Mouse (Mus musculus): ENCODE data around the gene Zdhhc23. TPM values are rescaled to one million over a fixed set of nuclear protein-coding genes. Genes with fewer than 3 reads are reported as not detected.
A peak's percentile ranks its signal among the peaks of the same experiment; 100 is the strongest.

Zdhhc23 gene
- polyA plus RNA-seq, 1 experiment from 2014 or later = 2.0 TPM

DNA sequence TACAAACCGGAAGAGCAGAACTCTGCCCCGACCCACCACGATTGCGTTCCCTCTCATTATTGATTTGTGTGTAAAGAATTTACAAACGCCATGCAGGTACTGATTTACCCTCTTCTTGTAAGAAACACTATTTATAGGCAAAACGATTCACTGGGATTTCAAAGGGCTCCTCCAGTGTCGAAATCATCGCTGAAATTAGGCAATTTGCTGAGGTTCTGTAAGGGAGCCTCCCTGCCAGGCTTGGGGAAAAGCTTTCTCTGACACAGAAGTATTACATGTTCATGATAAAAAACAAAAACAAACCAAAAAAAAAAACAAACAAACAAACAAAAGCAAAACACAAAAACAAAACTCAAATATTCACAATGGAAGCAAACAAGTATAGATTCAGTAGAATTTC, 19.5 kb upstream of the Zdhhc23 start:
- no peak overlapping the region for H3K4me2 ChIP-seq (replicated peaks; ENCODE audit: low read depth)
- H3K27me3 ChIP-seq (replicated peaks; ENCODE audit: control insufficient read depth, insufficient read depth, low read length) = no peaks in the 10 kb centered on the region
- H3K27ac ChIP-seq (ENCODE audit: low read depth, low read length) = no peak overlapping the region
- H3K9me3 ChIP-seq (ENCODE audit: control insufficient read depth) = no peaks in the 10 kb centered on the region
- WGBS = 84% methylated on average over 8 of the region's 8 CpGs
- H3K4me3 ChIP-seq (ENCODE audit: low read depth, low read length) = no peak overlapping the region
- no peak overlapping the region for H3K9ac ChIP-seq (ENCODE audit: low read depth, low read length)
- no peak for ATAC-seq
- H3K36me3 ChIP-seq (ENCODE audit: control insufficient read depth, insufficient read depth) = peaks cover 6% of the 10 kb centered on the region; the same call in 1 of the 2 replicates
- no peaks in the 10 kb centered on the region for H3K4me1 ChIP-seq (replicated peaks; ENCODE audit: control insufficient read depth, insufficient read depth, low read length)
- TF ChIP-seq CTCF (IDR thresholded peaks at IDR 0.05; ENCODE audit: low read depth) = no peak

DNA sequence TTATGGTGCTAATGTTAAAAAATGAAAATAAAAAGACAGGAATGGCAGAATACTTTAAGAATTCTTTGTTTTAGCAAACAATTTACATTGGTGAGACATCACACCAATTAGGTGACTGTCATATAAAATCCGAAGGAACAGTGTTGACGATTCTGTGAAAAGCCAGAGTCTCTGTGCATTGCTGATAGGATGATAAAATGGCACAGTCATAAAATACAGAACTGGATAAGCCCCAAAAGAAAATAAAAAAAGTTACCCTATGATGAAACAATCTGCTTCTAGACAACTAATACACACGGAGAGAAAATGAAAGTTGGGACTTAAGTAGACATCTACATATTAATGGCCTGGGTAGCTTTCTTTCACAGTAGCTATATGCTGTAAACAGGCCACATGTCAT, 15.0 kb upstream of the Zdhhc23 start:
- H3K36me3 ChIP-seq (ENCODE audit: control insufficient read depth, insufficient read depth) = no peaks in the 10 kb centered on the region
- no peaks in the 10 kb centered on the region for H3K4me1 ChIP-seq (replicated peaks; ENCODE audit: control insufficient read depth, insufficient read depth, low read length)
- H3K9ac ChIP-seq (ENCODE audit: low read depth, low read length) = no peak overlapping the region
- no peak for ATAC-seq
- no peak for TF ChIP-seq CTCF (IDR thresholded peaks at IDR 0.05; ENCODE audit: low read depth)
- no peak overlapping the region for H3K4me2 ChIP-seq (replicated peaks; ENCODE audit: low read depth)
- no peaks in the 10 kb centered on the region for H3K27me3 ChIP-seq (replicated peaks; ENCODE audit: control insufficient read depth, insufficient read depth, low read length)
- no peaks in the 10 kb centered on the region for H3K9me3 ChIP-seq (ENCODE audit: control insufficient read depth)
- no peak overlapping the region for H3K27ac ChIP-seq (ENCODE audit: low read depth, low read length)
- no peak overlapping the region for H3K4me3 ChIP-seq (ENCODE audit: low read depth, low read length)
- WGBS = 67% methylated on average over 3 of the region's 3 CpGs

DNA sequence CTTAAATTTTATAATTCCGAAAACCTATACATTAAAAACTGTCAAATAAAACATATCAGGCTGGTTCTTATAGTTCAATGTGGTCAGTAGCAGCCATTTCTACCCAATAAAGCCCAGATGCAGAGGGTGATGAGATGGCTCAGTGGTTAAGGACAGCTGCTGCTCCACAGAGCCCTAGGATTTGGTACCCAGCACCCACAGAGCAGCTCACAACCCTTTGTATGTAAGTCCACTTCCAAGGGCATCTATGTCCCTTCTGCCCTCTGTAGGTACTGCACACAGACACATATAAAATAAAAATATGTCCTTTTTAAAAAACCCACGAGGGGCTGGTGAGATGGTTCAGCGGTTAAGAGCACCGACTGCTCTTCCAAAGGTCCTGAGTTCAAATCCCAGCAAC, 6.7 kb upstream of the Zdhhc23 start:
- Histone ChIP-seq H3K4me1 (replicated peaks; ENCODE audit: control insufficient read depth, insufficient read depth, low read length) (no peaks in the 10 kb centered on the region), H3K9me3 (ENCODE audit: control insufficient read depth) (no peaks in the 10 kb centered on the region), H3K36me3 (ENCODE audit: control insufficient read depth, insufficient read depth) (no peaks in the 10 kb centered on the region; the same call in 1 of the 2 replicates), H3K4me2 (replicated peaks; ENCODE audit: low read depth) (no peak overlapping the region), H3K4me3 (ENCODE audit: low read depth, low read length) (no peak overlapping the region), H3K9ac (ENCODE audit: low read depth, low read length) (no peak overlapping the region), H3K27ac (ENCODE audit: low read depth, low read length) (no peak overlapping the region), H3K27me3 (replicated peaks; ENCODE audit: control insufficient read depth, insufficient read depth, low read length) (no peaks in the 10 kb centered on the region)
- TF ChIP-seq CTCF (IDR thresholded peaks at IDR 0.05; ENCODE audit: low read depth) = no peak
- WGBS = 95% methylated on average over 4 of the region's 4 CpGs
- no peak for ATAC-seq

DNA sequence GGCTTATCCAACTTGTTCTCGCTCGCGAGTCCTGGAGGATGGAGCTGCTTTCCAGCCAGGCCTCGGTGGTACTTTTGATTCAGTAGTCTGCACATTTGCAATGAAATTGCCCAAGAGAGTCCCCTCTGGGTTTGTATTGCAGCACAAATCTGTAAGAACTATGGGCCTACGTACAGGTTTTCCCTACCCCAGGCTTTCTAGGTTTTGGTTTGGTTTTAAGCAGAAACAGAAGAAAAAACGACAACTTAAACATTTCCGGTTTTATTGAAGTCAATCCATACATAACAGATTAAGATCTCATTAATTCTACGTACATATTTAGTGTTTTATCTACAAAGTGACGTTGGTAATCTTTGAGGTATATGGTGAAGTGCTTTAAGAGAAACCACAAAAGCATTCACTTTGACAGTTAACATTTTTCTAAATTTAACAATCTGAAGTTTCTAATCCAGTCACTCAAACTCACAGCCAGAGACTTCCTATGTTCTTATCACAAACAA, 569 bp upstream of the Zdhhc23 start:
- no peak for TF ChIP-seq CTCF (IDR thresholded peaks at IDR 0.05; ENCODE audit: low read depth)
- no peaks in the 10 kb centered on the region for H3K4me1 ChIP-seq (replicated peaks; ENCODE audit: control insufficient read depth, insufficient read depth, low read length)
- peak overlapping the region; percentile 100 for H3K4me2 ChIP-seq (replicated peaks; ENCODE audit: low read depth)
- H3K27ac ChIP-seq (ENCODE audit: low read depth, low read length) = no peak overlapping the region
- H3K4me3 ChIP-seq (ENCODE audit: low read depth, low read length) = peak overlapping the region; percentile 86
- WGBS = 25% methylated on average over 9 of the region's 9 CpGs
- no peaks in the 10 kb centered on the region; the same call in 1 of the 2 replicates for H3K36me3 ChIP-seq (ENCODE audit: control insufficient read depth, insufficient read depth)
- H3K27me3 ChIP-seq (replicated peaks; ENCODE audit: control insufficient read depth, insufficient read depth, low read length) = no peaks in the 10 kb centered on the region
- no peaks in the 10 kb centered on the region for H3K9me3 ChIP-seq (ENCODE audit: control insufficient read depth)
- peak overlapping the region; percentile 62 for H3K9ac ChIP-seq (ENCODE audit: low read depth, low read length)
- ATAC-seq = no peak

GRCm38 (mm10) chr16:43979010-43979327, 622 bp downstream of the Zdhhc23 start:
- no peak for TF ChIP-seq CTCF (IDR thresholded peaks at IDR 0.05; ENCODE audit: low read depth)
- no peak overlapping the region for H3K27ac ChIP-seq (ENCODE audit: low read depth, low read length)
- no peaks in the 10 kb centered on the region for H3K9me3 ChIP-seq (ENCODE audit: control insufficient read depth)
- H3K4me1 ChIP-seq (replicated peaks; ENCODE audit: control insufficient read depth, insufficient read depth, low read length) = no peaks in the 10 kb centered on the region
- whole genome bisulfite sequencing = 23% methylated on average over 7 of the region's 7 CpGs
- H3K4me3 ChIP-seq (ENCODE audit: low read depth, low read length) = peak overlapping the region; percentile 86
- no peak for ATAC-seq
- peak overlapping the region; percentile 62; the same call in 1 of the 2 replicates for H3K9ac ChIP-seq (ENCODE audit: low read depth, low read length)
- H3K27me3 ChIP-seq (replicated peaks; ENCODE audit: control insufficient read depth, insufficient read depth, low read length) = no peaks in the 10 kb centered on the region
- no peaks in the 10 kb centered on the region; the same call in 1 of the 2 replicates for H3K36me3 ChIP-seq (ENCODE audit: control insufficient read depth, insufficient read depth)
- H3K4me2 ChIP-seq (replicated peaks; ENCODE audit: low read depth) = peak overlapping the region; percentile 100

GRCm38 (mm10) chr16:43973606-43974220, 5.9 kb downstream of the Zdhhc23 start:
- ATAC-seq = no peak
- H3K27me3 ChIP-seq (replicated peaks; ENCODE audit: control insufficient read depth, insufficient read depth, low read length) = no peaks in the 10 kb centered on the region
- H3K9ac ChIP-seq (ENCODE audit: low read depth, low read length) = no peak overlapping the region
- TF ChIP-seq CTCF (IDR thresholded peaks at IDR 0.05; ENCODE audit: low read depth) = no peak
- H3K27ac ChIP-seq (ENCODE audit: low read depth, low read length) = no peak overlapping the region
- H3K36me3 ChIP-seq (ENCODE audit: control insufficient read depth, insufficient read depth) = no peaks in the 10 kb centered on the region
- no peak overlapping the region for H3K4me2 ChIP-seq (replicated peaks; ENCODE audit: low read depth)
- no peak overlapping the region for H3K4me3 ChIP-seq (ENCODE audit: low read depth, low read length)
- no peaks in the 10 kb centered on the region for H3K9me3 ChIP-seq (ENCODE audit: control insufficient read depth)
- WGBS = 88% methylated on average over 22 of the region's 22 CpGs
- H3K4me1 ChIP-seq (replicated peaks; ENCODE audit: control insufficient read depth, insufficient read depth, low read length) = no peaks in the 10 kb centered on the region

All from intestine, postnatal 0 days (tissue).